Mouse (Mus musculus) lung, postnatal 0 days (tissue): Measurements from ENCODE around the gene Abhd12. TPM values are rescaled to one million over a fixed set of nuclear protein-coding genes. Genes with fewer than 3 reads are reported as not detected.

Experiments used
- ATAC-seq: fragments of 200-750 bp; cut with Nextera tagmentation; 2 replicates; pipeline ENCODE4 v1.8.0; 2017; ENCODE audit warnings: moderate library complexity
- DNase-seq: peaks from one replicate; pipeline ENCODE4 v3.0.0-alpha.2; 2016; ENCODE audit warnings: low spot score
- H3K27ac ChIP-seq: fragments of 300-500 bp; sonication (generic); 2 replicates; pipeline ENCODE4 v1.5.1; 2014; ENCODE audit warnings: antibody characterized with exemption, mild to moderate bottlenecking, low read length, mixed read lengths
- H3K27me3 ChIP-seq: fragments of 300-500 bp; sonication (generic); replicated peaks from 2 replicates; pipeline ENCODE4 v1.6.1; 2014; ENCODE audit warnings: low read length, mixed read lengths; ENCODE audit not compliant: insufficient read depth
- H3K36me3 ChIP-seq: fragments of 300-500 bp; sonication (generic); 2 replicates; pipeline ENCODE4 v1.6.1; 2014; ENCODE audit warnings: low read length, mixed read lengths; ENCODE audit not compliant: insufficient read depth
- H3K4me1 ChIP-seq: fragments of 300-500 bp; sonication (generic); 2 replicates; pipeline ENCODE4 v1.6.1; 2014; ENCODE audit warnings: antibody characterized with exemption, low read depth, low read length, mixed read lengths; ENCODE audit not compliant: insufficient read depth
- H3K4me2 ChIP-seq: fragments of 300-500 bp; sonication (generic); replicated peaks from 2 replicates; pipeline ENCODE4 v1.6.1; 2014; ENCODE audit warnings: low read depth, mild to moderate bottlenecking, low read length, moderate library complexity, mixed read lengths
- H3K4me3 ChIP-seq: fragments of 300-500 bp; sonication (generic); 2 replicates; pipeline ENCODE4 v1.5.1; 2014; ENCODE audit warnings: low read depth, low read length
- H3K9ac ChIP-seq: fragments of 300-500 bp; sonication (generic); replicated peaks from 2 replicates; pipeline ENCODE4 v1.6.1; 2014; ENCODE audit warnings: low read depth, mild to moderate bottlenecking
- H3K9me3 ChIP-seq: fragments of 300-500 bp; sonication (generic); 2 replicates; pipeline ENCODE4 v1.6.1; 2016; ENCODE audit warnings: low read length, mixed read lengths
- CTCF ChIP-seq: IDR thresholded peaks from 2 replicates; pipeline ENCODE4 v1.5.1; 2016; ENCODE audit warnings: antibody characterized with exemption, mild to moderate bottlenecking
- EP300 ChIP-seq: IDR thresholded peaks from 2 replicates; pipeline ENCODE4 v1.6.1; 2016; ENCODE audit warnings: antibody characterized with exemption, mild to moderate bottlenecking, control low read depth
- WGBS: fragments of 180-500 bp; shearing (Covaris S2); extraction: QIAGEN DNeasy Blood & Tissue Kit; methylation state at CpG from one replicate; pipeline ENCODE4 v1.1.7; 2014; 5-methylcytosine and 5-hydroxymethylcytosine counted together
- polyA plus RNA-seq: library from polyadenylated mRNA; unstranded; fragments of >200 nt; fragmentation: Nextera tagmentation; extraction: Ambion mirVana; gene quantifications from 2 replicates; pipeline ENCODE4 v1.2.1, GENCODE M21; 2015

Gene Abhd12
- polyA plus RNA-seq, 1 experiment from 2014 or later, result 56.5 TPM

- no peak for DNase-seq
- ATAC-seq, result no peak
- no peak overlapping the region for H3K27ac ChIP-seq
- WGBS, result 86% methylated on average over 5 of the region's 5 CpGs
- no peak overlapping the region for H3K4me3 ChIP-seq
- H3K27me3 ChIP-seq, result no peaks in the 10 kb centered on the region
- H3K9me3 ChIP-seq, result no peaks in the 10 kb centered on the region
- H3K9ac ChIP-seq, result no peak overlapping the region
- H3K4me1 ChIP-seq, result no peaks in the 10 kb centered on the region
- no peak for TF ChIP-seq CTCF
- no peak for TF ChIP-seq EP300
- H3K36me3 ChIP-seq, result no peaks in the 10 kb centered on the region
- H3K4me2 ChIP-seq, result no peak overlapping the region
Measured at GRCm38 (mm10) chr2:150944017-150944416, 39.5 kb upstream of the Abhd12 start.

DNA sequence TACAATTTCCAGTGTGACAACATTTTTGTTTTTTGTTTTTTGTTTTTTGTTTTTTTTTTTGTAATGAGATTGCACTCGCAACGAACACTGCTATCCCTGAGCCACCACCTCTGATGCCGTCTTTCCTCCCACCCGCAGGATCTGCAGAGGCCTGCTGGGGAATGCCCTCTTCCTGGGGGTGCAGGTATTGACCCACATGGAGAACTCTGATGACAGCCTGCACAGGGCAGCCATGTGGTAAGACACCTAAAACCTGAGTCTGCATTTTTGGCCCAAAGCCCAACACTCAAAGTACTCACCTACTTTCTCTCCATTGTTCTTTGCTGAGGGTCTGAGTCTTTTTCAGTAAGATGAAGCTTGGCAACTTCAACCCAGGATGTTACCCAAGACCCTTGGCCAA lies 30.1 kb upstream of the Abhd12 start:
- Histone ChIP-seq H3K4me3 (no peak overlapping the region), H3K9me3 (no peaks in the 10 kb centered on the region), H3K9ac (no peak overlapping the region), H3K36me3 (no peaks in the 10 kb centered on the region), H3K4me2 (no peak overlapping the region), H3K27ac (no peak overlapping the region), H3K27me3 (no peaks in the 10 kb centered on the region), H3K4me1 (no peaks in the 10 kb centered on the region)
- no peak for TF ChIP-seq EP300
- no peak for DNase-seq
- no peak for ATAC-seq
- WGBS, result 89% methylated on average over 4 of the region's 4 CpGs

GRCm38 (mm10) chr2:150933482-150933881 lies 28.9 kb upstream of the Abhd12 start:
- no peak for ATAC-seq
- DNase-seq, result no peak
- H3K36me3 ChIP-seq, result no peaks in the 10 kb centered on the region

GRCm38 (mm10) chr2:150930806-150931205 lies 26.3 kb upstream of the Abhd12 start:
- ATAC-seq, result no peak
- Histone ChIP-seq H3K27ac (no peak overlapping the region), H3K4me2 (no peak overlapping the region), H3K4me1 (no peaks in the 10 kb centered on the region), H3K36me3 (no peaks in the 10 kb centered on the region), H3K4me3 (no peak overlapping the region), H3K9me3 (no peaks in the 10 kb centered on the region), H3K9ac (no peak overlapping the region), H3K27me3 (no peaks in the 10 kb centered on the region)
- 65% methylated on average over 3 of the region's 3 CpGs for WGBS
- TF ChIP-seq EP300 (no peak), CTCF (no peak)
- DNase-seq, result no peak

More at GRCm38 (mm10) chr2:150933482-150933881, 28.9 kb upstream of the Abhd12 start:
- Histone ChIP-seq H3K9ac (no peak overlapping the region), H3K27ac (no peak overlapping the region), H3K4me1 (no peaks in the 10 kb centered on the region), H3K9me3 (no peaks in the 10 kb centered on the region), H3K27me3 (no peaks in the 10 kb centered on the region), H3K4me2 (no peak overlapping the region), H3K4me3 (no peak overlapping the region)
- TF ChIP-seq CTCF (no peak), EP300 (no peak)
- WGBS, result 84% methylated on average over 19 of the region's 19 CpGs

DNA sequence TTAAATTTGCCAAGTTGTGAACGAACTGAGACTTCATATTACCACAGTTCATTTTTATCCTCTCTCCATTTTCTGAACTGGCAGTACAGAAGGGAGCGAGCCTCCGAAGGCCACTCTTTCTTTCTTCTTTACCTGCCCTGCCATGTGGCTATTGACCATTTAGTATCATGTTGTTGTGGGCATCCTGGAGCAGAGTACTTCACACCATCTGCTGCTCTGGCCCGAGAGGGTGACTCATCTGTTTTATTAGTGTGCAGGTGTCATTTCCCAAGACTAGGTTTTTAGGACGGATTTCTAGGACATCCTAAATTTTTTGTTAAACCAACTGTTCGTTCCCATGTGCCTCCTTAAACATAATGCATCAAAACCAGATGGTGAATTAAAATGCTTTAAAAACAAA lies 24.6 kb upstream of the Abhd12 start:
- ATAC-seq, result no peak
- H3K27ac ChIP-seq, result no peak overlapping the region
- no peak overlapping the region for H3K4me3 ChIP-seq
- TF ChIP-seq CTCF (no peak), EP300 (no peak)
- H3K9ac ChIP-seq, result no peak overlapping the region
- H3K27me3 ChIP-seq, result no peaks in the 10 kb centered on the region
- no peaks in the 10 kb centered on the region for H3K9me3 ChIP-seq
- H3K4me1 ChIP-seq, result no peaks in the 10 kb centered on the region
- H3K36me3 ChIP-seq, result no peaks in the 10 kb centered on the region
- 84% methylated on average over 6 of the region's 6 CpGs for WGBS
- no peak overlapping the region for H3K4me2 ChIP-seq
- DNase-seq, result no peak

GRCm38 (mm10) chr2:150927038-150927720 lies 22.6 kb upstream of the Abhd12 start:
- H3K4me2 ChIP-seq, result no peak overlapping the region

DNA sequence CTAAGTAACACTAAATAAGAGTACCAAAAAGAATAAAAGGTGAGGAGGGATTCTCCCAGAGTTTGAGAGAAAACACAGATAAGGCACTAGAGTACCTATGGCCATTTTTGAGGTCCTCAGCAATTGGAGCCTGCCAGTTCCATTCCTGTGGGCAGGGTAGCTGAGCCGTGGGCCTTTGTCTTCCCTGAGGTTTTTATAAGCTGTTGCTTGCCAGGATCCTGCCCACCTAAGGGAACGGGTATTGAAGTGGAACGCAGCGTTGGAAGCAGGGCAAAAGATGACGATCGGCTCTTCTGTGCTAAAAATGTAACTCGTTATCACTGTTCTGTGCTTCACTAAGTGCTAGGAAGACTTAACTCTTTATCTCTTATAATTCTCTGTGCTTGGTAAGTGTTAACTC lies 19.0 kb upstream of the Abhd12 start:
- no peak overlapping the region for H3K27ac ChIP-seq
- 83% methylated on average over 7 of the region's 7 CpGs for WGBS

More at GRCm38 (mm10) chr2:150927038-150927720, 22.6 kb upstream of the Abhd12 start:
- TF ChIP-seq EP300, result no peak
- Histone ChIP-seq H3K9me3 (no peaks in the 10 kb centered on the region), H3K27me3 (no peaks in the 10 kb centered on the region), H3K4me3 (no peak overlapping the region), H3K9ac (no peak overlapping the region), H3K27ac (no peak overlapping the region), H3K36me3 (no peaks in the 10 kb centered on the region), H3K4me1 (no peaks in the 10 kb centered on the region)
- WGBS, result 82% methylated on average over 11 of the region's 11 CpGs
- no peak for ATAC-seq
- DNase-seq, result no peak

More for the DNA sequence above, 19.0 kb upstream of the Abhd12 start:
- no peaks in the 10 kb centered on the region for H3K36me3 ChIP-seq
- H3K9ac ChIP-seq, result no peak overlapping the region
- DNase-seq (no peak), ATAC-seq (no peak)
- no peaks in the 10 kb centered on the region for H3K4me1 ChIP-seq
- TF ChIP-seq EP300, result no peak
- TF ChIP-seq CTCF, result no peak
- no peak overlapping the region for H3K4me2 ChIP-seq
- no peaks in the 10 kb centered on the region for H3K9me3 ChIP-seq
- H3K4me3 ChIP-seq, result no peak overlapping the region
- no peaks in the 10 kb centered on the region for H3K27me3 ChIP-seq
